Mouse (Mus musculus) hindbrain, embryonic 12.5 days (tissue): Measurements from ENCODE around the gene Ppan. TPM values are rescaled to one million over a fixed set of nuclear protein-coding genes. Genes with fewer than 3 reads are reported as not detected.

Experiments used
- ATAC-seq: fragments of 200-750 bp; cut with Nextera tagmentation; 2 replicates; pipeline ENCODE4 v1.8.0; 2017; ENCODE audit warnings: moderate TSS enrichment; ENCODE audit not compliant: low FRiP score
- H3K27ac ChIP-seq: fragments of 300-500 bp; sonication (generic); 2 replicates; pipeline ENCODE4 v1.5.1; 2016; ENCODE audit warnings: mild to moderate bottlenecking
- H3K27me3 ChIP-seq: fragments of 300-500 bp; sonication (generic); 2 replicates; pipeline ENCODE4 v1.6.1; 2016; ENCODE audit warnings: mild to moderate bottlenecking
- H3K36me3 ChIP-seq: fragments of 300-500 bp; sonication (generic); 2 replicates; pipeline ENCODE4 v1.6.1; 2016; ENCODE audit warnings: mild to moderate bottlenecking
- H3K4me1 ChIP-seq: fragments of 300-500 bp; sonication (generic); 2 replicates; pipeline ENCODE4 v1.6.1; 2016
- H3K4me2 ChIP-seq: fragments of 300-500 bp; sonication (generic); replicated peaks from 2 replicates; pipeline ENCODE4 v1.6.1; 2016; ENCODE audit warnings: mild to moderate bottlenecking
- H3K4me3 ChIP-seq: fragments of 300-500 bp; sonication (generic); 2 replicates; pipeline ENCODE4 v1.5.1; 2016; ENCODE audit warnings: mild to moderate bottlenecking
- H3K9ac ChIP-seq: fragments of 300-500 bp; sonication (generic); 2 replicates; pipeline ENCODE4 v1.6.1; 2016; ENCODE audit warnings: mild to moderate bottlenecking, moderate library complexity
- H3K9me3 ChIP-seq: fragments of 300-500 bp; sonication (generic); replicated peaks from 2 replicates; pipeline ENCODE4 v1.6.1; 2016; ENCODE audit warnings: mild to moderate bottlenecking
- WGBS: fragments of 180-500 bp; shearing (Covaris S2); methylation state at CpG from one replicate; pipeline ENCODE4 v1.1.7; 2016; 5-methylcytosine and 5-hydroxymethylcytosine counted together
- microRNA-seq: library from miRNA; unstranded; fragments of <30 nt; microRNA quantifications from one replicate; pipeline ENCODE4, GENCODE M21; 2017
- polyA plus RNA-seq: library from polyadenylated mRNA; unstranded; fragments of >200 nt; fragmentation: Nextera tagmentation; extraction: Ambion mirVana; gene quantifications from 2 replicates; pipeline ENCODE4 v1.2.1, GENCODE M21; 2016

Ppan gene
- polyA plus RNA-seq, 1 experiment from 2014 or later, result 55.1 TPM

GRCm38 (mm10) chr9:20898511-20899073, 10.6 kb downstream of the Ppan start, which contains the start of gene Eif3g:
TSS of gene Eif3g (minus strand) at chr9:20898623.
- Histone ChIP-seq H3K27me3 (peaks cover 6% of the 10 kb centered on the region; the same call in 1 of the 2 replicates), H3K4me3 (peak within 1 kb of the TSS; percentile 98), H3K9ac (peak within 1 kb of the TSS; percentile 97), H3K9me3 (no peaks in the 10 kb centered on the region), H3K4me2 (peak within 1 kb of the TSS; percentile 99), H3K4me1 (peaks cover 15% of the 10 kb centered on the region), H3K27ac (0 out of 2 replicates have a peak within 1 kb of the TSS, but pooled peaks have one; percentile 40), H3K36me3 (peaks cover 30% of the 10 kb centered on the region)
- ATAC-seq, result peak; percentile 84
- WGBS, result 5% methylated on average over 34 of the region's 34 CpGs

GRCm38 (mm10) chr9:20901466-20902173, 13.6 kb downstream of the Ppan start:
- no peak overlapping the region for H3K9ac ChIP-seq
- H3K4me1 ChIP-seq, result peaks cover 15% of the 10 kb centered on the region
- peaks cover 25% of the 10 kb centered on the region for H3K36me3 ChIP-seq
- H3K9me3 ChIP-seq, result no peaks in the 10 kb centered on the region
- WGBS, result 23% methylated on average over 13 of the region's 13 CpGs
- no peak overlapping the region for H3K4me2 ChIP-seq
- no peak overlapping the region for H3K27ac ChIP-seq
- ATAC-seq, result no peak
- peaks cover 6% of the 10 kb centered on the region; the same call in 1 of the 2 replicates for H3K27me3 ChIP-seq
- no peak overlapping the region for H3K4me3 ChIP-seq

GRCm38 (mm10) chr9:20902174-20902491, 14.2 kb downstream of the Ppan start:
- no peak for ATAC-seq
- Histone ChIP-seq H3K9me3 (no peaks in the 10 kb centered on the region), H3K27me3 (peaks cover 6% of the 10 kb centered on the region; the same call in 1 of the 2 replicates), H3K4me3 (no peak overlapping the region), H3K9ac (no peak overlapping the region), H3K4me2 (no peak overlapping the region), H3K4me1 (peaks cover 14% of the 10 kb centered on the region), H3K36me3 (peaks cover 28% of the 10 kb centered on the region), H3K27ac (no peak overlapping the region)
- WGBS, result 43% methylated on average over 6 of the region's 6 CpGs

- Histone ChIP-seq H3K4me2 (no peak overlapping the region), H3K4me1 (no peaks in the 10 kb centered on the region), H3K27me3 (no peaks in the 10 kb centered on the region), H3K9me3 (no peaks in the 10 kb centered on the region), H3K4me3 (no peak overlapping the region), H3K27ac (no peak overlapping the region), H3K9ac (no peak overlapping the region), H3K36me3 (peaks cover 98% of the 10 kb centered on the region)
- ATAC-seq, result no peak
- WGBS, result 94% methylated on average over 9 of the region's 9 CpGs
These were observed 22.0 kb downstream of the Ppan start for GRCm38 (mm10) chr9:20909948-20910347.

- 87% methylated on average over 4 of the region's 4 CpGs for WGBS
- Histone ChIP-seq H3K27me3 (no peaks in the 10 kb centered on the region), H3K4me3 (no peak overlapping the region), H3K4me2 (no peak overlapping the region), H3K27ac (no peak overlapping the region), H3K9me3 (no peaks in the 10 kb centered on the region), H3K36me3 (peaks cover 99% of the 10 kb centered on the region), H3K9ac (no peak overlapping the region), H3K4me1 (no peaks in the 10 kb centered on the region)
- ATAC-seq, result no peak
These were observed 28.2 kb downstream of the Ppan start for GRCm38 (mm10) chr9:20916160-20916559.

- ATAC-seq, result no peak
- H3K9ac ChIP-seq, result no peak overlapping the region
- no peak overlapping the region for H3K4me2 ChIP-seq
- H3K4me1 ChIP-seq, result no peaks in the 10 kb centered on the region
- H3K27me3 ChIP-seq, result no peaks in the 10 kb centered on the region
- H3K9me3 ChIP-seq, result no peaks in the 10 kb centered on the region
- no peak overlapping the region for H3K27ac ChIP-seq
- H3K36me3 ChIP-seq, result peaks cover 96% of the 10 kb centered on the region
- 95% methylated on average over 3 of the region's 3 CpGs for WGBS
- no peak overlapping the region for H3K4me3 ChIP-seq
These were observed 35.3 kb downstream of the Ppan start for GRCm38 (mm10) chr9:20923258-20923657.

Small RNA genes within 50 kb of the gene (microRNA-seq; reads per million reads assigned to microRNA genes)
- gene Mir7081, result not detected

Other genes with a start within 250 kb of the Ppan start
- 445 and 471 TPM in 2 replicates for gene Ubl5, start 245.3 kb upstream of the Ppan start, polyA plus RNA-seq
- gene Fbxl12, start 243.4 kb upstream of the Ppan start, polyA plus RNA-seq, result 18.3 and 19.8 TPM in 2 replicates
- gene Pin1, start 236.1 kb upstream of the Ppan start, polyA plus RNA-seq, result 47.2 and 49.4 TPM in 2 replicates
- gene Olfm2, start 141.8 kb upstream of the Ppan start, polyA plus RNA-seq, result 68.7 and 75.0 TPM in 2 replicates
- gene Col5a3, start 73.1 kb upstream of the Ppan start, polyA plus RNA-seq, result 1.5 and 2.0 TPM in 2 replicates
- gene Rdh8, start 69.7 kb upstream of the Ppan start, polyA plus RNA-seq, result not detected in 2 replicates
- gene A230050P20Rik, start 19.5 kb upstream of the Ppan start, polyA plus RNA-seq, result 2.0 and 2.4 TPM in 2 replicates
- gene Angptl6, start 8.4 kb upstream of the Ppan start, polyA plus RNA-seq, result 4.8 and 5.5 TPM in 2 replicates
- gene Eif3g, start 10.4 kb downstream of the Ppan start, polyA plus RNA-seq, result 282 and 283 TPM in 2 replicates
- 95.2 and 102 TPM in 2 replicates for gene Dnmt1, start 71.7 kb downstream of the Ppan start, polyA plus RNA-seq
- gene S1pr2, start 88.6 kb downstream of the Ppan start, polyA plus RNA-seq, result 22.1 and 26.5 TPM in 2 replicates
- gene Mrpl4, start 114.6 kb downstream of the Ppan start, polyA plus RNA-seq, result 103 and 106 TPM in 2 replicates
- 5.2 and 5.5 TPM in 2 replicates for gene Icam1, start 127.8 kb downstream of the Ppan start, polyA plus RNA-seq
- gene Icam4, start 141.2 kb downstream of the Ppan start, polyA plus RNA-seq, result 1.7 and 2.1 TPM in 2 replicates
- 0.13 and 0.23 TPM in 2 replicates for gene Icam5, start 143.9 kb downstream of the Ppan start, polyA plus RNA-seq
- 2.4 TPM in 1 of 2 replicates, not detected in the other for gene Zglp1, start 178.9 kb downstream of the Ppan start, polyA plus RNA-seq
- gene Gm49373, start 184.9 kb downstream of the Ppan start, polyA plus RNA-seq, result 1.3 TPM in 2 replicates
- 46.4 and 48.4 TPM in 2 replicates for gene Fdx1l, start 185.4 kb downstream of the Ppan start, polyA plus RNA-seq
- gene Gm38431, start 203.8 kb downstream of the Ppan start, polyA plus RNA-seq, result 1.6 and 2.5 TPM in 2 replicates
- gene Raver1, start 203.8 kb downstream of the Ppan start, polyA plus RNA-seq, result 58.8 and 66.9 TPM in 2 replicates
- 16.3 and 18.1 TPM in 2 replicates for gene Tyk2, start 243.1 kb downstream of the Ppan start, polyA plus RNA-seq